Mouse (Mus musculus) left cerebral cortex, adult 6 months (tissue): Measurements from ENCODE around the gene Zfp960. TPM values are rescaled to one million over a fixed set of nuclear protein-coding genes. Genes with fewer than 3 reads are reported as not detected.

Experiments used
- long read RNA-seq, 2 experiments: library from polyadenylated mRNA; unstranded; transcript quantifications; one replicate each; pipeline ENCODE4 v2.0.0; 2019 to 2020
- polyA plus RNA-seq: library from polyadenylated mRNA; unstranded; fragments of <200 nt; fragmentation: Nextera tagmentation; gene quantifications from 2 replicates; pipeline ENCODE4 v1.2.3, GENCODE M21; 2021

The Zfp960 gene
- polyA plus RNA-seq = 1.8 and 2.6 TPM in 2 replicates
- long read RNA-seq, experiment 1, transcript Zfp960-201 (4 exons, 2,667 nt) = major isoform, 20 of 20 reads
- long read RNA-seq, experiment 1, partial matches to known transcripts = 0 of 20 reads
- long read RNA-seq, experiment 1, other reads (novel, unspliced or antisense) = 0 of 20 reads
- long read RNA-seq, experiment 2, partial matches to known transcripts = 0 of 2 reads
- long read RNA-seq, experiment 2, other reads (novel, unspliced or antisense) = 0 of 2 reads

DNA sequence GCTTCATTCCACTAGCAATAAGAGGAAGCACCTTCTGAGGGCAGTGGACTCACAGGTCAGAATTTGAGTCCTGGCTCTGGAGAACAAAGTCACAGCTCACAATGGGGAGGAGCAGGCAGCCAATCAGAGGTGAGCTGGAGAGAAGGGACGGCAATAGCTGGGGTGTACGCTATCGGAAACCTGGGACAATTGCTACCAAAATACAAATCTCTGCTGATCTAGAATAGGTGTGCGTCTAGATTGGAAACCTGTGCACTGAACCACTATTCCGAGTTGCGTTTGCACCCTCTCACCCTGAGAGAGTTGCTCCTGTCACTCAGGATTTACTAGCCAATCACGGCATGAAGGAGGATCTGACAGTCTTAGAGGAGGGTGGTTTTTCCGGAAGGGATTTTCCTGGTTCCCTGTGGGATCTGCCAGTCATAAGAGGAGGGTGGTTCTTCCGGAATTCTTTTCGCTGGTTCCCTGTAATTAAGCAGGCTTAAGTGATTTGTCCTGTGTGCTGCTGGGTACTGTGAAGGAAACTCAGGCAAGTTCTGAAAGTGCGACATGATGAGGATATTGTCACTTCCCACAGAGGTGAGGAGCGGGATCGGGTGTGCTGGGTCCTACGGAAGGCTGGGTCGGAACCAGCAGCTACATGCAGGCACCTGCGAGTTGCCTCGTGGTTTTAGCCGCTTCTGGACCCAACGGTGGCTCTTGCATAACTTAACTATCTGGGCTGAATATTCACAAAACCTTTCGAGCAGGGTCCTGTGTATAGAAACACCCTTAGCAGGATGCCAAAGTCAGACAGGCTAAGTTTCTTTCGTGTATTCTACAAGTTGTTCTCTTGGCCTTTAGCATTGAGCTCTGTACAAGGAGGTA is at the start of gene Zfp960:
Gene Zfp960, plus strand, starts transcription at position 486 of the 867 bp plus-strand sequence.

GRCm38 (mm10) chr17:17120830-17121502 is 57.1 kb downstream of the Zfp960 start, which contains the start of gene Zfp97:
Zfp97 (plus strand) TSS chr17:17121415.

Other genes starting within 250 kb of the Zfp960 start
- gene Zfp97, start 57.3 kb downstream of the Zfp960 start, polyA plus RNA-seq = 2.8 and 3.8 TPM in 2 replicates